Mouse (Mus musculus): ENCODE measurements around the gene Hist2h3c2. TPM values are rescaled to one million over a fixed set of nuclear protein-coding genes. Genes with fewer than 3 reads are reported as not detected.
A peak's percentile ranks its signal among the peaks of the same experiment; 100 is the strongest.
"Not testable (repeated sequence)": the region's sequence is repeated elsewhere in the genome, so short reads cannot be mapped to it uniquely, and the experiment has no call there.

Hist2h3c2 gene
- total RNA-seq, 2 experiments from 2014 or later, result 11.3 to 14.7 TPM

GRCm38 (mm10) chr3:96261623-96262022 is 22.7 kb upstream of the Hist2h3c2 start:
- DNase-seq (ENCODE audit: low spot score in 2 of 2), result no peak

GRCm38 (mm10) chr3:96260220-96260619 is 21.3 kb upstream of the Hist2h3c2 start:
- DNase-seq (ENCODE audit: low spot score in 2 of 2), result no peak

DNA sequence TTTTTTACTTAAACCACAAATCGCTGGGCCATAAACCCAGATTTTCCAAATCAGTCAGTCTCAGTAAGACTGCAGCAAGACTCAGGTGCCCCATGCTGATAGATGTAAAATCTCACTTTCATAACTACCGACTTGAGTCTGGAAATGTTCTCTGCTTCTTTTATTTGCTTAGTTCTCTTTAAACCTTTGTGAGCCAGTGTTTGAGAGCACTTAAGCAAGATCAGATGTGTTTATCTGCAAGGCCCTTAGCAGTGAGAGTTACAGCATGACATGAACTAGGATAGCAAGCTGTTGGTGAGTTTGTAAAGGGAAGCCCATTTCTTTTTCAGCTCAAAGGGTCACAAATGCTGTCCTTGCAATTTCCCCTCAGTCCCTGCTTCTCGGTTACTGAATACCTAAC is 18.3 kb upstream of the Hist2h3c2 start:
- DNase-seq (ENCODE audit: low spot score in 2 of 2), result no peak

DNA sequence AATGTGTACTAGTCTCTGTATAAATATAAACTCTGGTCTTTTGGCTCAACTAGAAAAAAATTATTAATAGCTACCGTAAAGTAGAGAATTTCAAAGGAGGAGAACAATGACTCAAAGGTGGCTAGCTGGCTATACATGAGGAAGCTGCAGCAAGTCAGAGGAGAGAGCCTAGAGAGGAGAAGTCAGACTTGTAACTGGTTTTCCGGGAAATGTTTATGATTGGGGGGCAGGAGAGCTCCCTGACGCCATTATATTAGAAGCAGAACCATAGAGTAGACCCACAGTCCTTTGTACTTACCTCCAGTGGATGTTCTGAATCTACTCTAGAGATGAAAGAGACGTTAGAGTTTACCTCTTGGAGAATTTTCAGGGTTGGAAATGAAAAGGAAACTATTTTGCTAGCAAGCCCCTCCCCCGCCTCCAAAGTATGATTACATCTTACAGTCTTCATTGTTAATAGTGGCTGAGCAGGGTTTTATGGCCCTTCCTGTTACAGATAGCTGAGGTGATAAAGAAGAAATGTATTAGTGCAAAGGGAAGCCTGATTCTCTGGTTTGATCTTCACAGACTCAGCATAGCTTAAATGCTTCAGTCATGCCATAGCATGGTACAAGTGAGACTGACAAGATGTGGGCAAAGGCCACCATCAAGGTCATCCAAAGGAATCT is 17.1 kb upstream of the Hist2h3c2 start:
- no peak for DNase-seq (ENCODE audit: low spot score in 2 of 2)

- no peak for DNase-seq (ENCODE audit: low spot score in 2 of 2)
Observed at GRCm38 (mm10) chr3:96254683-96255355, 15.9 kb upstream of the Hist2h3c2 start.

DNA sequence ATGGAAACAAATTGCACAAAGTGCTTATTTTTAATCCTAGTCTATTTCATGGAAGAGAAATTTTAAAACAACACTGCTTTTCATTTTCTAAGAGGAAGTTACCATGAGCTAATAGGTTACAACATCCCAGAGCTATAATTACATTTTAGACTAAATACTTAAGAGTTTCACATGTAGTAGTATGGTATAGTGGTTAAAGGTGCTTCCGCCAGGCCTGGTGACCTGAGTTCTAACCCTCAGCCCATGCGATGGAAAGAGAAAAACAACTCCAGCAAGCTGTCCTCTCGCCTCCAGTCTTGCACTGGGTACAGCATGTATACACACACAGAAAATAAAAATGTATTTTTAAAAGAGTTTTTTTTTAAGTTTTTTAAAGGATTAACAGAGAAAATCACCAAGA is 12.9 kb upstream of the Hist2h3c2 start:
- DNase-seq (ENCODE audit: low spot score in 2 of 2), result no peak

DNA sequence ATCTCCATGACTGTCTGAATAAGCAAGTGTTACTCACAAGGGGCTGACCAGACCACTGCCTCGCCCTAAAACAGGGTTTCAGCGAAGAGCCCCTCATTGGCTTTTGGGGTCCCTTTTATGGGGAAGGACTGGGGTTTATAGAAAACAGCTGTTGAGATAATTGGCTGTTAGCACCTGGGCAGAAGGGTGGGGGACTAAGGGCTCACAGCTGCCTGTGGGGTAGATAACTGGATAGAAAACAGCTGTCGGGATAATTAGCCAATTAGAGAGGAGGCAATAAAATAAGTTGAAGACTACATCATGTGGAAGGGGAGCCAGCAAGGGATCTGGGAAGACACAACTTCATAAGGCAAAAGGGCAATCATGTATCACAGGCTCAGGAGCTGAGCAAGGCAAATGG is 12.0 kb upstream of the Hist2h3c2 start:
- no peak for DNase-seq (ENCODE audit: low spot score in 2 of 2)

DNA sequence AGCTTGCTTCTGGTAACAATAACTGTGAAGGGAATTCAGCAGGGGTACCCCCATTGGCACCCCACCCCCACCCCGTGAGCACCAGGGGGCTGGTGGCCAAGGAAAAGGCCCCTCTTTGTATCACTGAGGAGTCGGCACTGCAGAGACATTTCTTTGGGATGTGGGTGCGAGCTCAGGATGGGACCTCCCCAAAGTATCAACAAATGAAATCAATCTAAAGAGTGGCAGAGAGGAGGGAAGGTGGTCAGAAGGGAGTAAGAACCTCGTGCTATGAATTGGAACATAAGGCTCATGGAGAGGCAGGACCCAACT is 10.1 kb upstream of the Hist2h3c2 start:
- no peak for DNase-seq (ENCODE audit: low spot score in 2 of 2)

GRCm38 (mm10) chr3:96248141-96249033 is 9.5 kb upstream of the Hist2h3c2 start:
- no peak for DNase-seq (ENCODE audit: low spot score in 2 of 2)

- DNase-seq (ENCODE audit: low spot score in 2 of 2), result no peak
Observed at GRCm38 (mm10) chr3:96247356-96248140, 8.6 kb upstream of the Hist2h3c2 start.

- not testable (repeated sequence) for DNase-seq (ENCODE audit: low spot score in 2 of 2)
Observed at GRCm38 (mm10) chr3:96246427-96246856, 7.5 kb upstream of the Hist2h3c2 start, which contains the start of gene Hist2h3c1. TSS of gene Hist2h3c1 (plus strand) at chr3:96246685.

DNA sequence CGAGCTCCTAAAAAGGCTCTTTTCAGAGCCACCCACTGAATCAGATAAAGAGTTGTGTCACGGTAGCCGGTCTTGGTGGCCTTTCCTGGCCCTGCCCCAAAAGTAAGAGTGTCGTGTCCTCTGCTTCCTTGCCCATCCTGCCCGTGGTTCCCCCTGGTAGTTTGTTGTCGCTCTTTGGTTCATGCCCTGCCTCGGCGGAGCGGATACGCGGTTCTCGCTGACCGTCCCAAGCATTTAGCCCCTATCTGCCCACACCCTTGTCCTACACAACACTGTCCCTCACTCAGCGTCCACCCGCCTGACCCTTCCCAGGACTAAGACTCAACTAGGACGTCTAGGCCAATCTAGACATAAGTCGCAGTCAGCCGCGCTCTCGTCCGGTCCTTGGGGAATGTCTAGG is 7.1 kb upstream of the Hist2h3c2 start:
- DNase-seq (ENCODE audit: low spot score in 2 of 2), result not testable (repeated sequence)

- DNase-seq (ENCODE audit: low spot score in 2 of 2), result peak; percentile 85 to 90
Observed at GRCm38 (mm10) chr3:96245003-96245886, 6.3 kb upstream of the Hist2h3c2 start, which contains the start of gene Hist2h2aa1. TSS of gene Hist2h2aa1 (plus strand) at chr3:96245497.

GRCm38 (mm10) chr3:96243921-96244572 is 5.1 kb upstream of the Hist2h3c2 start:
- no peak for DNase-seq (ENCODE audit: low spot score in 2 of 2)

- DNase-seq (ENCODE audit: low spot score in 2 of 2), result no peak
Observed at GRCm38 (mm10) chr3:96240799-96241197, 1.9 kb upstream of the Hist2h3c2 start.

DNA sequence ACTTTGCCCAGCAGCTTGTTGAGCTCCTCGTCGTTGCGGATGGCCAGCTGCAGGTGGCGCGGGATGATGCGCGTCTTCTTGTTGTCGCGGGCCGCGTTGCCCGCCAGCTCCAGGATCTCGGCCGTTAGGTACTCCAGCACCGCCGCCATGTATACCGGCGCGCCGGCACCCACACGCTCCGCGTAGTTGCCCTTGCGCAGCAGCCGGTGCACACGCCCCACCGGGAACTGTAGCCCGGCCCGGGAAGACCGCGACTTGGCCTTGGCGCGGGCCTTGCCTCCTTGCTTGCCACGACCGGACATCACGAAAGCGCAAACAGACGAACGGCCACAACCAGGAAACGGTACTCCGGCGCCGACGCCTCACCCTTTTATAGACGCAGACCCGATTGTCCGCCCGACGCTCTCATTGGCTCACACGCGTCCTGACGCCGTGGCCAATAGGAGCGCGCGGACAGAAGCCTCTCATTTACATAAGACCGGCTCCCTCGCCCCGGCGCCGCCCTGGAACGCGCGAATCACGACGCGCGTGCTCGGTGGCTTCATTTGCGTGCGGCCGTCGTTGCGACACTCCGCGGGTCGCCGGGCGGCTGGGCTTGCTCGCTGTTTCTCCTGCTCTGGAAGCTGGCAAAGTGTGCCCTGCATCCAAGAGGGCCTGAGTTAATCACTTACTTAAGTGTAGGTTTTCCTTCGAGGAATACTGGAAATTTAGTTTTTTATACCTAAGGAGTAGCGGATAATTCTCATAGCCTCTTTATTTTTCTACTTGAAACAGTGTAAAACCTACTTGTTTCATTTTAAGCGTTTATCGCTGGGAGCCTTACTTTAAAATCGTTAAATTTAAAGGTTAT is 1.2 kb upstream of the Hist2h3c2 start, which contains the start of gene Hist2h2aa2:
TSS of gene Hist2h2aa2 (minus strand) at position 328 of the 850 bp plus-strand sequence.
- peak; percentile 98 for DNase-seq (ENCODE audit: low spot score in 2 of 2)

- DNase-seq (ENCODE audit: low spot score in 2 of 2), result no peak
Observed at GRCm38 (mm10) chr3:96237904-96238511, 919 bp downstream of the Hist2h3c2 start.

- no peak for DNase-seq (ENCODE audit: low spot score in 2 of 2)
Observed at GRCm38 (mm10) chr3:96237335-96237903, 1.5 kb downstream of the Hist2h3c2 start.

Data from layer of hippocampus, postnatal 14 days (tissue).